Mouse (Mus musculus): ENCODE results near the gene Akap7. TPM values are rescaled to one million over a fixed set of nuclear protein-coding genes. Genes with fewer than 3 reads are reported as not detected.
A peak's percentile ranks its signal among the peaks of the same experiment; 100 is the strongest.

Gene Akap7
- total RNA-seq, 4 experiments from 2014 or later: 58.9 to 68.6 (median 63.2) TPM

DNA sequence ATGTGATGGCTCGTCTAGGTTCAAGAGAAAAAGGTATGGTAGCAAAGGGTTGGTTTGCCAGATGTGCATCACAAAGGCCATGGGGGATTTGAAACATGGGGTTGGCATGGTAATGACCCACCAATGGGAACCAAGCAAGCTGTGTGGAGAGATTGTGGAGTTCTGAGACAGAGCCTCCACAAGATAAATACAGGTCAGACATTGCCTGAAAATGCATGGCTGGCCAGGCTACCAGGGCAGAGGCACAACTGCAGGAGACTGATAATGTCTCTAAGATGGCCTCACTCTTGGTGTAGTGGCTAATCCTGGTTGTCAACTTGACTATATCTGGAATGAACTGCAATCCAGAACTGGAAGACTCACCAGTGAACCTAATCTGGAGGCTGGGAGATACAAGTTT is 174.1 kb downstream of the Akap7 start:
- DNase-seq (ENCODE audit: low spot score): no peak

DNA sequence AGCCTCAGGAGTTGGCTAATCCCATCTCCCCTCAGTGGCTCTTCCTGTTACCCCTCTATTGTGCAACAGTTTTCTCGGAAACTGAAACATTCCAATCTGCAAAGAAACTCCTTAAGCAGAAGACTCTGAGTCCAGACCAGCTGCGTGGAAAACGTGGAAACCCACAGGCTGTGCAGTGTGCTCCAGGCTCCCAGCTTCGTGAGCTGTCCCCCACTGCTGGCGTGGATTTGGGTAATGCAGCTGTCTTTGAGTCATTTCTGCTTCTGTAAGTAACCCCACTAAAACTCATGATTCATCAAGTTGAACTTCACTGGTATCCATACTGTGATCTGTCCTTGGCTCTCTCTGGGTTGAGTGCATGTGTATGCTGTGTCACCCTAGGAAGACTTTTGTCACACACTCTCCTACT is 179.2 kb downstream of the Akap7 start:
- peak; percentile 44 for DNase-seq (ENCODE audit: low spot score)

DNA sequence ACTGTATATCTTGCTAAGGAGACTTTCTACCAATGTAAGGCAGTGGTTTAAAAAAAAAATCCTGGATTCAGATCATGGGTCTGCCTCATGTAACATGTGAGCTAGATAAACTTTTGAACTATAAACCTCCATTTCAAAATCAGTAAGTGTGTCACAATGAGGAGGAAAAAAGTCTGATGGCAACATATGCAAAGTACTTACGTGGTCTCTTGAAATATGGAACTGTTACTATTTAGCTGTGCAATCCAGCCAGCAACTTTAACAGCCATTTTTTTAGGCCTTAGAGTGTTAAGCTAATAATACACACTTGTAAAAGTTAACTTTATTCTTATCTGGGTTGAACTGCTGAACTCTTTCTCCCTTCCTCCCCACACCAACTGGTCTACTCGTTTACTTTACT is 181.6 kb downstream of the Akap7 start:
- DNase-seq (ENCODE audit: low spot score): no peak

DNA sequence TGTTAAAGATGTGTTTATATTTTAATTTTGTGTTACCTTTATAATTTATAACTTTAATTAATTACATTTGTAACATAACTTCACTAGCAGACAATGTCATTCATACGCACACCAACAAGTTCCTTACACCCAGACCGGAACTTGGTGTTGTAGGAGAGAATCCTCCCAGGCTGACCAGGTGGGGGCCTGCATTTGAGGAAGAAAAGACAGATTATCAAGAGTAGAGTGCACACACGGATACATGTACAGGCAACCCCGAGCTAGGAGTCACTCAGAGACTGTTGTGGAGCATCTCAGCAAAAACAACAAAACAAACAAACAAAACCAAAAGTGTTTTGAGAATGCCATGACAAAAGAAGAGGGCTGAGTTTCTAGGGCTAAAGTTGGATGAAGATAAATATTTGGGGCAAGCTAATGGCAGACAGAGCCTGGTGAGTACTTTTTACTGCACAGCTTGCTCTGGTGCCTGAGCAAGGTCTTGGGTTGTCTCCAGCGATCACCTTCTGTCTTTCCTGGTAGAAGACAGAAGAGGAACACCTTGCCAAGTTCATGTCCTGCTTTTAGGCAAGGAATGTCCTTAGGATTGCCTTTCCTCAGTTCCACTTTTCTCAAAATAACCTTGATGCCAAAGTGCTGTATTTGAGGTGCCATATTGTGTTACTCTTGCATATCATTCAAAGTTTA is 186.7 kb downstream of the Akap7 start:
- DNase-seq (ENCODE audit: low spot score): no peak

Other genes starting within 250 kb of the Akap7 start
- 10 to 100 TPM; 34.0 to 46.3 (median 40.7) TPM for gene Epb41l2, start 51.9 kb upstream of the Akap7 start, total RNA-seq (2022)
- gene Smlr1, start 228.4 kb upstream of the Akap7 start, total RNA-seq (2022): not detected